Mouse (Mus musculus) thymus, adult 2 months (tissue): ENCODE measurements around the gene Opa3. TPM values are rescaled to one million over a fixed set of nuclear protein-coding genes. Genes with fewer than 3 reads are reported as not detected.

Experiments
- DNase-seq: peaks from one replicate; pipeline ENCODE4 v3.0.0; 2021
- H3K27ac ChIP-seq: fragments of 200-500 bp; 2 replicates; pipeline ENCODE4 v1.5.1; 2012; ENCODE audit warnings: low read length, control low read depth; ENCODE audit not compliant: control insufficient read depth, insufficient read depth
- H3K27me3 ChIP-seq: fragments of 200-500 bp; 2 replicates; pipeline ENCODE4 v1.6.1; 2012; ENCODE audit warnings: mild to moderate bottlenecking, low read length, moderate library complexity, mixed read lengths; ENCODE audit not compliant: control insufficient read depth, insufficient read depth
- H3K36me3 ChIP-seq: fragments of 200-500 bp; 2 replicates; pipeline ENCODE4 v1.6.1; 2012; ENCODE audit warnings: mild to moderate bottlenecking, low read length, moderate library complexity; ENCODE audit not compliant: control insufficient read depth, insufficient read depth
- H3K4me1 ChIP-seq: fragments of 200-500 bp; replicated peaks from 2 replicates; pipeline ENCODE4 v1.6.1; 2012; ENCODE audit warnings: low read length; ENCODE audit not compliant: control insufficient read depth, insufficient read depth
- H3K4me3 ChIP-seq: fragments of 200-500 bp; 2 replicates; pipeline ENCODE4 v1.5.1; 2012; ENCODE audit warnings: mild to moderate bottlenecking, low read length, control low read depth, moderate library complexity; ENCODE audit not compliant: control insufficient read depth, insufficient read depth
- CTCF ChIP-seq: fragments of 200-500 bp; IDR thresholded peaks from 2 replicates; pipeline ENCODE4 v1.5.1; 2012; ENCODE audit warnings: mild to moderate bottlenecking, control low read depth, low read length, moderate library complexity, borderline replicate concordance; ENCODE audit not compliant: control insufficient read depth, poor library complexity, insufficient read depth; ENCODE audit errors: extremely low read depth
- POLR2A ChIP-seq: fragments of 200-500 bp; IDR thresholded peaks from 2 replicates; pipeline ENCODE4 v1.6.1; 2012; ENCODE audit warnings: mild to moderate bottlenecking, low read length, control low read depth, moderate library complexity; ENCODE audit not compliant: control insufficient read depth, poor library complexity, insufficient read depth; ENCODE audit errors: extremely low read depth
- WGBS: fragments of 180-500 bp; shearing (Covaris S2); methylation state at CpG from one replicate; pipeline ENCODE4 v1.1.7; 2018; 5-methylcytosine and 5-hydroxymethylcytosine counted together
- polyA plus RNA-seq: library from polyadenylated mRNA; depleted of rRNA; stranded (reverse); fragments of >200 nt; gene quantifications from 2 replicates; pipeline ENCODE4 v1.2.3, GENCODE M21; 2012

Opa3 gene
- polyA plus RNA-seq, 1 experiment: 46.5 TPM

DNA sequence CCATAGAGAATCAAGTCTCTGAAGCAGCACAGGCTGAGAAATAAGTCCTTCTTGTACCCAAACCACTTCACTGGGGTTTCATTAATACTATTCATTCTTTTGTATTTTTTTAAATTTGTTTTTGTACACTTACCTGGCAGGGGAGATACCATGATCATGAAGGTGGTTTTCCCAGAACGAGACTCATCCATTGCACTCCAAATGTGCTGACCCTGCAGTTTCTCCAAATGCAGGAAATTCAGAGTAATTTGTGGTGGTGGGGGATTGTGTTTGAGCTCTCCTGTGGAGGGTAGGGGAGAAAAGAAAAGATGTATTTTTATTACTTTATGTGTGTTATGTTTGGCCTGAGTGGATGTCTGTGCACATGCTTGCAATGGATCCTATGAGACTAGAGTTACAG lies 13.9 kb downstream of the Opa3 start:
- peaks cover 6% of the 10 kb centered on the region; the same call in 1 of the 2 replicates for H3K36me3 ChIP-seq
- TF ChIP-seq CTCF: no peak
- no peak for TF ChIP-seq POLR2A
- no peak overlapping the region for H3K27ac ChIP-seq
- DNase-seq: no peak
- H3K4me1 ChIP-seq: no peaks in the 10 kb centered on the region
- no peaks in the 10 kb centered on the region for H3K27me3 ChIP-seq
- no peak overlapping the region for H3K4me3 ChIP-seq
- WGBS: 98% methylated on average over 1 of the region's 1 CpGs

DNA sequence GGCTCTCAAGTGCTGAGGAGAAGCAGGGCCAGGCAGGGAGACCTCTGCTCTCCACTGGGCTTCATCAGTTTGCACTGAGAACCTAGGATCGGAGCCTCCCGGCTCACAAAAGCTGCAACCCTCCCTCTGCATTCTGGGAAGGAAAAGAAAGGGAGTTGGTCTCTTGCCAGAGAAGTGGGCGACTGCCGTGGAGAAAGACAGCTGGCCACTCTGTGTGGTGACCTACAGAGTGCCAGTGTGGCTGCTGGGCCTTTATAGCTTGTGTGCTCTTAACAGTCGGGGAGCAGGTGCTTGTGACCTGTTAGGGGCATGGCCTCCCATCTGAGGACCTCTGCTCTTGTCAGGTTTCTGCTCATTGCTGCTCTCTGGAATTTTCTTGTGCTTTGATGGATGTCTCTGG lies 15.7 kb downstream of the Opa3 start:
- Histone ChIP-seq H3K27ac (no peak overlapping the region), H3K4me3 (no peak overlapping the region), H3K36me3 (peaks cover 6% of the 10 kb centered on the region; the same call in 1 of the 2 replicates), H3K4me1 (no peaks in the 10 kb centered on the region), H3K27me3 (no peaks in the 10 kb centered on the region)
- DNase-seq: no peak
- no peak for TF ChIP-seq POLR2A
- TF ChIP-seq CTCF: no peak
- 96% methylated on average over 5 of the region's 5 CpGs for WGBS

GRCm38 (mm10) chr7:19245083-19245482 lies 16.9 kb downstream of the Opa3 start:
- 81% methylated on average over 3 of the region's 3 CpGs for WGBS
- no peaks in the 10 kb centered on the region for H3K4me1 ChIP-seq
- no peak overlapping the region for H3K27ac ChIP-seq
- H3K27me3 ChIP-seq: no peaks in the 10 kb centered on the region
- TF ChIP-seq POLR2A: no peak
- H3K4me3 ChIP-seq: no peak overlapping the region
- no peak for DNase-seq
- H3K36me3 ChIP-seq: peaks cover 6% of the 10 kb centered on the region; the same call in 1 of the 2 replicates

DNA sequence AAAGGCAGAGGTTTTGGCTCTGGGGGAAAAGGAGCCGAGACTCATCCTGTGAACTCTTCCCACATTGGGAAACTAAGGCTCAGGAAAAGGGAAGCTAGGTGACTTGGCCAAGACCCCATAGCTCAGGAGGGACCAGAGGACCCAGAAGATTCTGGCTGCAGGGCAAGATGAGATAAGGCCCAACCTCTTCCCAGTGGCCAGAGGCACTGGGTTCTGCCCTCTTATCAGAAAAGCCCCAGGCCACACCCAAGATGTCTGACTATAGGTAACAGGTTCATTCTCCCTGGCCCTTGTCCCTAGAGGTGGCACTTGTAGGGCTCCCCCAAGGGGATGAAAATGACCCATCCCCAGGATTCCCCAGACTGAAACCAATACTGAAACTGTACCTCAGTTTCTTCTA lies 18.7 kb downstream of the Opa3 start:
- TF ChIP-seq POLR2A (no peak), CTCF (no peak)
- Histone ChIP-seq H3K4me1 (no peaks in the 10 kb centered on the region), H3K27me3 (no peaks in the 10 kb centered on the region), H3K27ac (no peak overlapping the region), H3K4me3 (no peak overlapping the region), H3K36me3 (peaks cover 6% of the 10 kb centered on the region; the same call in 1 of the 2 replicates)
- 100% methylated on average over 1 of the region's 1 CpGs for WGBS
- no peak for DNase-seq

DNA sequence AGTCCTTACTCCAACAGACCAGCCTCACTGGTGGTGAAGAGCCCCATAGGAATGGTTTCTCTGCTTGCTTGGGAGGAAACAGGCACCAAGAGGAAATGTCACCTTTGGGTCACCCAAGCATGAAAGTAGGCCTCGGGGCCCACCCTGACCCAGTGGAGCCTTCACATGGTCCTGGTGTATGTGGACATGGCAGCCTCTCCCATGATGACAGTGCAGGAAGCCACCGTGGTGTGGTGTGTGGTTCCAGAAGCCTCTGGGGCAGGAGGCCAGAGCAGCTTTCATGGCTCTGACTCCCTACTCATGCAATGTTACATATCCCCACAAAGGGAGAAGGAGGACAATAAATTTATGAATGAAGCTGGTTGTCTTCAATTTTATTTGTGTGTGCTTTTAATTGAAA lies 19.4 kb downstream of the Opa3 start:
- Histone ChIP-seq H3K4me3 (no peak overlapping the region), H3K27me3 (no peaks in the 10 kb centered on the region), H3K36me3 (peaks cover 6% of the 10 kb centered on the region; the same call in 1 of the 2 replicates), H3K27ac (no peak overlapping the region), H3K4me1 (no peaks in the 10 kb centered on the region)
- TF ChIP-seq POLR2A (no peak), CTCF (no peak)
- DNase-seq: no peak
- 59% methylated on average over 2 of the region's 2 CpGs for WGBS

GRCm38 (mm10) chr7:19252078-19252477 lies 23.9 kb downstream of the Opa3 start:
- 82% methylated on average over 4 of the region's 4 CpGs for WGBS
- Histone ChIP-seq H3K27ac (no peak overlapping the region), H3K4me1 (peaks cover 12% of the 10 kb centered on the region), H3K36me3 (peaks cover 4% of the 10 kb centered on the region; the same call in 1 of the 2 replicates), H3K4me3 (no peak overlapping the region), H3K27me3 (no peaks in the 10 kb centered on the region)
- TF ChIP-seq POLR2A (no peak), CTCF (no peak)
- DNase-seq: no peak

GRCm38 (mm10) chr7:19253437-19253836 lies 25.3 kb downstream of the Opa3 start:
- 90% methylated on average over 5 of the region's 5 CpGs for WGBS
- TF ChIP-seq CTCF (no peak), POLR2A (no peak)
- Histone ChIP-seq H3K27me3 (no peaks in the 10 kb centered on the region), H3K4me3 (no peak overlapping the region), H3K36me3 (peaks cover 13% of the 10 kb centered on the region), H3K27ac (no peak overlapping the region), H3K4me1 (peaks cover 16% of the 10 kb centered on the region)
- DNase-seq: no peak
